Mouse (Mus musculus) left cerebral cortex, adult 11 months (tissue): ENCODE measurements around the gene C2.

ENCODE experiments used
- DNase-seq: peaks from one replicate; pipeline ENCODE4 v3.0.0; 2022; ENCODE audit warnings: low spot score

C2 gene

GRCm38 (mm10) chr17:34898160-34898586 is at the start of gene C2, which contains the start of gene Ehmt2:
Gene C2 (minus strand): TSS chr17:34898265.
Gene Ehmt2 (plus strand): TSS chr17:34898469.
- peak; percentile 71 for DNase-seq

- DNase-seq, result no peak
Measured at GRCm38 (mm10) chr17:34947606-34948005, 49.5 kb upstream of the C2 start.

GRCm38 (mm10) chr17:34946486-34947140 is 48.5 kb upstream of the C2 start:
- no peak for DNase-seq

- no peak for DNase-seq
Measured at GRCm38 (mm10) chr17:34944362-34944761, 46.3 kb upstream of the C2 start.

GRCm38 (mm10) chr17:34943128-34943815 is 45.2 kb upstream of the C2 start:
- no peak for DNase-seq

- DNase-seq, result no peak
Measured at GRCm38 (mm10) chr17:34941344-34942041, 43.4 kb upstream of the C2 start.

- no peak for DNase-seq
Measured at GRCm38 (mm10) chr17:34937960-34938505, 40.0 kb upstream of the C2 start.

GRCm38 (mm10) chr17:34934830-34935229 is 36.8 kb upstream of the C2 start:
- DNase-seq, result no peak

- DNase-seq, result no peak
Measured at GRCm38 (mm10) chr17:34934031-34934430, 36.0 kb upstream of the C2 start.

GRCm38 (mm10) chr17:34932287-34932686 is 34.2 kb upstream of the C2 start:
- no peak for DNase-seq

- no peak for DNase-seq
Measured at GRCm38 (mm10) chr17:34931735-34932098, 33.7 kb upstream of the C2 start.

GRCm38 (mm10) chr17:34931061-34931734 is 33.1 kb upstream of the C2 start, which contains the start of gene Neu1:
Gene Neu1 (plus strand): TSS chr17:34931253.
- peak; percentile 97 for DNase-seq

- no peak for DNase-seq
Measured at GRCm38 (mm10) chr17:34928841-34929240, 30.8 kb upstream of the C2 start.

GRCm38 (mm10) chr17:34927306-34928019 is 29.4 kb upstream of the C2 start:
- no peak for DNase-seq

GRCm38 (mm10) chr17:34924258-34924657 is 26.2 kb upstream of the C2 start:
- no peak for DNase-seq

- DNase-seq, result no peak
Measured at GRCm38 (mm10) chr17:34922939-34923338, 24.9 kb upstream of the C2 start.

GRCm38 (mm10) chr17:34917188-34917587 is 19.1 kb upstream of the C2 start:
- no peak for DNase-seq

GRCm38 (mm10) chr17:34916316-34916715 is 18.3 kb upstream of the C2 start:
- DNase-seq, result no peak

GRCm38 (mm10) chr17:34915410-34915831 is 17.4 kb upstream of the C2 start:
- no peak for DNase-seq

- DNase-seq, result no peak
Measured at GRCm38 (mm10) chr17:34913930-34914665, 16.0 kb upstream of the C2 start, which contains the start of gene Slc44a4. Gene Slc44a4 (plus strand): TSS chr17:34914466.

- DNase-seq, result peak; percentile 49
Measured at GRCm38 (mm10) chr17:34911945-34912351, 13.9 kb upstream of the C2 start.
